Mouse (Mus musculus) fat pad, adult 2 months (tissue): ENCODE measurements around the gene Lrrtm3.

ENCODE experiments used
- DNase-seq: peaks from one replicate; pipeline ENCODE4 v3.0.0-alpha.2; 2011; ENCODE audit warnings: low read depth, low spot score; ENCODE audit errors: extremely low read depth

The Lrrtm3 gene

GRCm38 (mm10) chr10:64089680-64090460 lies at the start of gene Lrrtm3:
Gene Lrrtm3, minus strand, starts transcription at chr10:64090277.
- no peak for DNase-seq

DNA sequence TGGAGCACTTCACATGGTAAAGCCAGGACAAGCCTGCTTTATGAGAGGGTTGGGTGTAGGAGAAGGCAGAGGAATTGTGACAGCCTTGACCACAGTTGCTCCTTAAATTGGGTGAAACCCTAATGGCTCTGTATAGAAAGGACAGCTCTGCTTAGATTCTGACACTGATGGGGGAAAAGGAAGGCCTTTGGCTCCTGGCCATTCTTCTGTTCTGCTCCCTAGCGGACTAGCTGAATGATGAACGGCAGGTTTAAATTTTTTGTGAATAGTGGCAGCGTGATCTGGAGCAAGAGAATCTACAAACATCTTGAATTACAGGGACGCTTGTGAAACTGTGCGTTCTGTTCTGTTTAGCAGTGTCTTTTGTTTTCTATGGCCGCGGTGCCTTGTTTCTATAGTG lies 45.4 kb upstream of the Lrrtm3 start:
- DNase-seq, result no peak

DNA sequence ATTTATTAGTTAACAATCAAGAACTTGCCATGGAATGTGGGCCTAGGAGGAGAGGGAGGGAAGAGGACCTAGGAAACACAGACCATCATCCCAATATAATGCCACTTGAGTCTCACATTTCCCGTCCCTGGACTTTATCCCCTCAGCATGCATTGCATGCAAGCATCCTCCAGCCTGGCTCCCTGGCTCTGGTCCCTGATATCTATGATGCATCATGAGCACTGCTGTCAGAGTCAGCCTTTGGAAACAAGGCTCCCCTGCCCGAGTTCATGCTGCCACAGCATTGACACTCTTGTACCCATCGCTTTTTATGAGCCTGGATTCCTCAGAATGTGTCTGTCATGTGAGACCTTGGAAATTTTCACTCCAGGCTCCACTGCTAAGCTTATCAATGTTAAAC lies 43.4 kb upstream of the Lrrtm3 start:
- DNase-seq, result no peak

DNA sequence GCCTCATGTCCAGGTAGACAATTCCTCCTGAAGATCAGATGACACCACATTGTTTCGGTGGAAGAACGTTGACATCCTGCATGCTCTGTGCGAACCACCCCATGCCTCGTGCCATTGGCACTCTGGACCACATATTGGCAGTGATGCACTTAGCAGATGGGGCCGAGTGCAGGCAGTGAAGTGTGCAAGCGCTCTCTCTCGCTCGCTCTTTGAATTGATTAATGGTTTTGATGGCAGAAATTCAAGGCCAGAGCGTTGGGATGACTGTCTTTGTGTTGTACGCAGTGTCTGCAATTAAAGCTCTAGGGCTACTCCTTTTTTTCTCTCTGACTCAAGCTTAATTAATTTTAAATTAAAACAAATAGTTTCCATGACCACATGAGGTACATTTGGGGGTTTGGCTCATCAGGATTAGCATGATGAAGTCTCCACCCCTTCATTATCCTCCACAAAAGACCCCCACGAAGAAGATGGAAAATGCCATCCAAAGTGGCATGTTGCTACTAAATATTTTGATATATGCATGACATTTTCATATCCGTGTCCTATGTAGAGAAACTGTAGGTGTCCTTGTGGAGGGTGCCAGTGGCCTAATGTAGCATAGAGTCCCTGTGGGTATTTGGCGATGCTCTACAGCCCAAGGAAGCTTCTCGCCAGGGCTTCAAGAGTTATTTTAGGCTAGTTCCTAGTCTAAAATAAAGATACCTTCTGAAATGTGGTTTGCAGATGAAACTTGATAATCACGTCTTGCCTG lies 40.5 kb upstream of the Lrrtm3 start:
- no peak for DNase-seq

DNA sequence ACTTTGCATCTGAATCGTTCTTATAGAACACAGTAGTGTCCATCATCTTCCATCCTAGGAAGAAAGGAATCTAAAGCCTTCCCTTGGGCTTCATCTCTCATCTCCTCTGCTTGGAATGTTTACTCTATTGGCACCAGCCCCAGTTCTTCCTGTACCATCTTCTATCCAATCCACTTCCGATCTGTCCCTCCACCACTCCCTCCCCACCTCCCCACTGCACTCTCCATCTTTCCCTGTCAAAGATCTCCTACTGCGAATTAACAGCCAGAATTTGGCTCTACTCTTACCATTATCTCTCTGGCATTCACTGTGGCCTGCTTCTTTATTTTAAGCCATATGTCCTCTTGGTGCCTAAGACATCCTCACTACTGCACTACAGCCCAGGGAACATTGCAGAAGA lies 28.8 kb upstream of the Lrrtm3 start:
- DNase-seq, result no peak

DNA sequence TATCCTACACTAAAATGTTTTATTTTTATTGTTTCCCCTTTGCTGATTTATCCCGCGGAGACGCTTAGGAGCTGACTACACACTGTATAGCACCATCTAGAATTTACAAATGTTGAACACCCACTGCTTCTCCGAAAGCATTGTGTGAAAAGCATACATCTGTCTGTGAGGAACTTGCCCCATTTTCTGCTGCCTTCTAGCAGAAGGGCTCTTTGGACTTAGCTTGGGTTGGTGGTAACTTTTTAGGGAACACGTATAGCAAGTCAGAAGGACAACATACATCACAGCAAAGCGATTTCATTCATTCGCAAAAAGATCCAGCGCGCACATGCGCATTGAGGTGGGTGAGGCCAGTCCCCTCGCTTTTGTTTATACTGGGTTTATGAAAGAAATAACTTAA lies 25.2 kb upstream of the Lrrtm3 start:
- no peak for DNase-seq

- no peak for DNase-seq
Measured at GRCm38 (mm10) chr10:64096532-64096931, 6.5 kb upstream of the Lrrtm3 start.

DNA sequence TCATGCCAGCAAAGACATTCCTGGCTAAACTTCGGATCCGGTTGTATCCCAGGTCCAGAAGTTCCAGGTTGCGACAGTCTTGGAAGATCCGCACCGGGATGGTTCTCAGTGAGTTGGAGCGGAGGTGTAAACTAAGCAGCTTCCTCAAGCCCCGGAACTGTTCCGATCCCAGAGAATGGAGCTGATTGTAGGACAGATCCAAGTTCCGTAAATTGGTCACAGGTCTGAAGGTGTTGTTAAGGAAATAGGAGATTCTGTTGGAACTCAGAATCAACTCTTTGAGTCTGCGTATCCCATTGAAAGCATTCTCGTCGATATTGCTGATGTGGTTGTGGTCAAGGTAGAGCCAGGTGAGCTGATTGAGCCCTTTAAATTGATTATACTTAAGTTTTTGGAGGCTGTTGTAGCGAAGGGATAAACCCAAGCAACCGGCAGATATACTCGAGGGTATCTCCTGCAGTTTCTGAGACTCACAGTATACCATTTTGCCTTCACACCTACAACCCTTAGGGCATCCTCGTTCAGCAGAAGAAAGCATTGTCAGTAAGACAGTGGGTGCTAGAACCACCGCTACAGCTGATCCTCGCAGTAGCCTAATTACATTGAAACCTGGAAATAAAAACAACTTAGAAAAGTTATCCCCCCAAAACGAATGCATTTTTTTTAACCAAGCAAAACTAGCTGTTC lies 1.2 kb downstream of the Lrrtm3 start:
- DNase-seq, result no peak

GRCm38 (mm10) chr10:64087936-64088773 lies 1.9 kb downstream of the Lrrtm3 start:
- no peak for DNase-seq

DNA sequence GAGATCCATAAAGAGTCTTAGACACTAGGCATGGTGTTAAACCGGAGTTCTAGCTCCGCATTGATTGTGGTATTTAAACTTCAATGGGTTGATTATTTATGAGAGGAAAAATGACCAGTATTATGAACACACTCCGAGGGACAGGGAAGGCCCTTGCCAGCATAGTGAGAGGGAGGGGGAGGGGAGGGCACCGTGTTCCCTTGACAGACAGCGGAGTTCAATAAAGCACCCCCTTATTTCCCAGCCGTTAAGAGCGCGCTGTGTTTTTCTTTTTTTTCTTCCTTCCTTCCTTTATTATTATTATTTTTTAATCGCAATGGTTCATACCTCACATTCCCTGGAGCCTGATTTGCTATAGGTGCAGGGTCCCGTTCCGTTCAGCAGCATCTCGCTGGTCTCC lies 2.6 kb downstream of the Lrrtm3 start:
- no peak for DNase-seq

DNA sequence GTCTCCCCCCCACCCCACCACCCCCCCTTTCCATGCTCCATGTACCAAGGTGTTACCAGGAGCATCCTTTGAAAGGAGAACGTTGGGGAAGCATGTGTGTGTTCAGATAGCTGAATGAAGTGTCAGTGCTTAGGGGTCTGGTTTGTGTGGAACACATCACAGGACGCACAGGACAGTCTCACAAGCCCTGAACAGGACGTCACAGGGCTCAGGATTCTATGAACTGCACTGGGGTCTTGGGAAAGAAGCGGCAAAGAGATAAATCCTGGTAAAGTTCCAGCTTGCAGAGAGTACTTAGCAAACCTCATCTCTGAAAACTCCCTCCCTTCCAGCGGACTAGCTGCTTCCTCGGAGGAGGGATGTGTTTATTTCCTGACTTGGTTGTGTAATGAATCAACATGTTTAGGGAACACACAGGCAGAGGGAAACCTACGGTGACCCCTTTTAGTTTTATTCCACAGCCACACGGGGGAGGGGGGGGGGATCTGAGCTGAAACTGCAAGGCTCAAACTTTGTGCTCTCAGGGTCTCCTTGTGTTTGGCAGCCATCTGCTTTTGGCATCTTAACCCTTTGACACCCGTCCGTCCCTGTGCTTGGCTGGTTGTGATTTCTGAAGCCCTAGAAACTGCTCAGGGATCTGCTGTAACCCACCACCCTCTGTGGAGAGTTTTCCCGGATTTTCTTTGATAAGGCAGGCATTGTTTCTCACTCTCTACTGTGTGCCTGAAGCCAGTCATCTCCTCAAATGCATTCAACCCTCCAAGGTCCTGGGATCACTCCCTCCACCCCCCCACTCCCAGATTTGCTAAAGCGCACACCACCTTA lies 3.3 kb downstream of the Lrrtm3 start:
- no peak for DNase-seq

DNA sequence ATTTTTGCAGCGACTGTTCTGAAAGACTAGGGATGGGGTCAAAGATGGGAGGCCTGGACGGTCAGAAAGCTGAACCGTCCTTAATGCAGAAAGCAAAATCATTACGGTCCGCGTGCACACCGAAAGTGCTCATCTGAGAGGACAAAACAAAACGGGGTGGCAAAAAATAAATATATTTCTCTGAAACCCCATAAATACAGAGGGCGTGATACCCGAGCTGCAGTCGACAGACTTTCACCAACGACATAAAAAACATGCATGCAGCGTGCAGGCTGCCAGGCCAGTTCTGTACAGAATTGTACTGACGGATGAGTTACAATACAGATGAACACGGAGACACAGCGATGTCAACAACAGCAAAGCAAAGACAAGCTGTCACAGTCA lies 3.9 kb downstream of the Lrrtm3 start:
- no peak for DNase-seq

GRCm38 (mm10) chr10:64084465-64084864 lies 5.6 kb downstream of the Lrrtm3 start:
- DNase-seq, result no peak

DNA sequence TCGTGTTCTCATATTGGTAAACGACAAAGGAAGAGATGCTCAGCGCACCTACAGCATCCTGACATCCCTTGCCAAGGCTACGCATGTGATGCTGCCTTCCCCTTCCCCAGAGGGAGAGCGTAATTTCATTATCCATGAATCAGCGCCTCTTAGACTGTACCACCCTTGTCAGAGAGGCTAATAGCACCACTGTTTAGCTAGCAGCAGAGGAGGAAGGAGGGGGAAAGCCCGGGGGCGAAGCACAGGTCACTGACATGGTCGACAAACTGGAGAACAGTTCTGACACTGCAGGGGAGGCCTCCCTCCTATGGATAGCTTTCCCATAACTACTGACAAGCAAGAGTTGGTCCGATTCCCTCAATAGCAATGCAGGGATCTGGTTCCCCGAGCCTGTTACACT lies 6.3 kb downstream of the Lrrtm3 start:
- DNase-seq, result no peak

GRCm38 (mm10) chr10:64082345-64082744 lies 7.7 kb downstream of the Lrrtm3 start:
- DNase-seq, result no peak

DNA sequence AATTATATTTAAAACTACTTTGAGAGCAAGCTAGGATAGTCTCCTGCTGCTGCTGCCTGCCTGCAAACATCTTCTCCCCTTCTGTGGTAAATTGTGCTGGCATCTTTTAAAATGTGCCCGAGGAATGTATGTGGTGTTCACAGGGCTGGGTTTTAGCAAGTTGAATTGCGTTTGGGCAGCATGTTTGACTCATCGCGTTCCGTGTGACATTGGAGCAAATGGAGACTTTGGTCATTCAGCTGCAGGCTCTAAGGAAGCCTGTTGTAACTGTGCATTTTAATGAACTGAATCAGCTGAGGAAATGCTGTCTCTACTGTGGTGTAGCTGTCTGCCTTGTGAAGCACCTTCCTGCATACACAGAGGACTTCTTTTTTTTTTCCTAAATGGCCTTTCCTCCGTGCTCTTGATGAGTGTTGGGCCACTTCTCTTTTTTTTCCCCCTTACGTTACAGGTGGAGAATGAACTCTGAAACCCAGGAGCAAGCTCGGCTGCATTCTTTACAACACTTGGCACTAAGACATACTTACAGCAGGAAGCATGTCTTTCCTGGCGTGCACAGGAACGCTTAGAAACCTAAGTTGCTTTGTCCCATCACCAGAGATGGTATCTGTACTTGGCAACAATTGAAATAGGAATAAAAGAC lies 13.5 kb downstream of the Lrrtm3 start:
- no peak for DNase-seq

- DNase-seq, result no peak
Measured at GRCm38 (mm10) chr10:64075944-64076343, 14.1 kb downstream of the Lrrtm3 start.

GRCm38 (mm10) chr10:64063704-64064103 lies 26.4 kb downstream of the Lrrtm3 start:
- DNase-seq, result no peak

- DNase-seq, result no peak
Measured at GRCm38 (mm10) chr10:64049946-64050345, 40.1 kb downstream of the Lrrtm3 start.

DNA sequence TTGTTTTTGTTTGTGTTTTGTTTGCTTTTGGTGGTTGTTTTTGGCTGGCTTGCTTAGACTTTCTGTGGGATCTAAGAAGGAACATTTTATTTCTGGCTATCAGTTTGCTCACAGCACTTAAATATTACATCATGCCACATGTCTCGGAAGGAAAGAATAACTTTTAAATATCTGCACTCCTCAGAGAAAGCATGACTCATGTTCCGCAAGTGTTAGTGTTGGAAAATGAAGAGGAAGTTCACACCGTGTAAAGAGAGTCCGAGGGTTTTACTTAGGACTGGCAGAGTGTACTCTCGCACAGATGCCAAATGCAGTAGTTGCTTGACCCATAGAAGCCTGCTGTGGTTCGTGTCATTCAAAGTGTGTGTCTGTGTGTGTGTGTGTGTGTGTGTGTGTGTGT lies 40.9 kb downstream of the Lrrtm3 start:
- DNase-seq, result no peak
